Mouse (Mus musculus): ENCODE data around the gene Hamp2.
"Not testable (repeated sequence)": the region's sequence is repeated elsewhere in the genome, so short reads cannot be mapped to it uniquely, and the experiment has no call there.

DNA sequence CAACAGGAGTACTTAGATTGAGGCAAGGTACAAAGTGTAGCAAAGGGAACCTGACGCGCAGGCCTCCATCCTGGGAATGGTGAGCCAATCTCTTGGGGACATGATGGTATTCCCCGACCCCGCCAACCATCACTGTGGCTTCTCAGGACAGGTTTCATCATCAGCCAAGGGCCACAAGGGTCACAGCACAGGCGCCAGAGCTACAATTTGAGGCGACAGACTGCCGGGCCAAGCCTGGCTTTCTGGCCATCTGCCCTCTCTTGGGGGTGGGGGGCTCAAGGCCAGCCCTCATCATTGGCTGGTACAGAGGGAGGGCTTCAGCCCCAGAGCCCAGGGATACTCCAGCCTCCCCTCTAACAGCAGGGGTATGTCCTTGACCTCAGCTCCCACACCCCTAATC lies 21.0 kb upstream of the Hamp2 start:
- not testable (repeated sequence) for TF ChIP-seq CTCF (IDR thresholded peaks at IDR 0.05; ENCODE audit: control insufficient read depth, insufficient read depth, low read length); POLR2A (IDR thresholded peaks at IDR 0.05; ENCODE audit: borderline replicate concordance, control insufficient read depth, low read depth, low read length)

Data from bone marrow, adult 2 months (tissue).